Mouse (Mus musculus) lung, postnatal 0 days (tissue): ENCODE results near the gene Tmem266. TPM values are rescaled to one million over a fixed set of nuclear protein-coding genes. Genes with fewer than 3 reads are reported as not detected.

ENCODE experiments used
- ATAC-seq: fragments of 200-750 bp; cut with Nextera tagmentation; 2 replicates; pipeline ENCODE4 v1.8.0; 2017; ENCODE audit warnings: moderate library complexity
- DNase-seq: peaks from one replicate; pipeline ENCODE4 v3.0.0-alpha.2; 2016; ENCODE audit warnings: low spot score
- H3K27ac ChIP-seq: fragments of 300-500 bp; sonication (generic); 2 replicates; pipeline ENCODE4 v1.5.1; 2014; ENCODE audit warnings: antibody characterized with exemption, mild to moderate bottlenecking, low read length, mixed read lengths
- H3K27me3 ChIP-seq: fragments of 300-500 bp; sonication (generic); replicated peaks from 2 replicates; pipeline ENCODE4 v1.6.1; 2014; ENCODE audit warnings: low read length, mixed read lengths; ENCODE audit not compliant: insufficient read depth
- H3K36me3 ChIP-seq: fragments of 300-500 bp; sonication (generic); 2 replicates; pipeline ENCODE4 v1.6.1; 2014; ENCODE audit warnings: low read length, mixed read lengths; ENCODE audit not compliant: insufficient read depth
- H3K4me1 ChIP-seq: fragments of 300-500 bp; sonication (generic); 2 replicates; pipeline ENCODE4 v1.6.1; 2014; ENCODE audit warnings: antibody characterized with exemption, low read depth, low read length, mixed read lengths; ENCODE audit not compliant: insufficient read depth
- H3K4me2 ChIP-seq: fragments of 300-500 bp; sonication (generic); replicated peaks from 2 replicates; pipeline ENCODE4 v1.6.1; 2014; ENCODE audit warnings: low read depth, mild to moderate bottlenecking, low read length, moderate library complexity, mixed read lengths
- H3K4me3 ChIP-seq: fragments of 300-500 bp; sonication (generic); 2 replicates; pipeline ENCODE4 v1.5.1; 2014; ENCODE audit warnings: low read depth, low read length
- H3K9ac ChIP-seq: fragments of 300-500 bp; sonication (generic); replicated peaks from 2 replicates; pipeline ENCODE4 v1.6.1; 2014; ENCODE audit warnings: low read depth, mild to moderate bottlenecking
- H3K9me3 ChIP-seq: fragments of 300-500 bp; sonication (generic); 2 replicates; pipeline ENCODE4 v1.6.1; 2016; ENCODE audit warnings: low read length, mixed read lengths
- CTCF ChIP-seq: IDR thresholded peaks from 2 replicates; pipeline ENCODE4 v1.5.1; 2016; ENCODE audit warnings: antibody characterized with exemption, mild to moderate bottlenecking
- EP300 ChIP-seq: IDR thresholded peaks from 2 replicates; pipeline ENCODE4 v1.6.1; 2016; ENCODE audit warnings: antibody characterized with exemption, mild to moderate bottlenecking, control low read depth
- WGBS: fragments of 180-500 bp; shearing (Covaris S2); extraction: QIAGEN DNeasy Blood & Tissue Kit; methylation state at CpG from one replicate; pipeline ENCODE4 v1.1.7; 2014; 5-methylcytosine and 5-hydroxymethylcytosine counted together
- polyA plus RNA-seq: library from polyadenylated mRNA; unstranded; fragments of >200 nt; fragmentation: Nextera tagmentation; extraction: Ambion mirVana; gene quantifications from 2 replicates; pipeline ENCODE4 v1.2.1, GENCODE M21; 2015

Gene Tmem266
- polyA plus RNA-seq, 1 experiment from 2014 or later = 0.07 TPM

DNA sequence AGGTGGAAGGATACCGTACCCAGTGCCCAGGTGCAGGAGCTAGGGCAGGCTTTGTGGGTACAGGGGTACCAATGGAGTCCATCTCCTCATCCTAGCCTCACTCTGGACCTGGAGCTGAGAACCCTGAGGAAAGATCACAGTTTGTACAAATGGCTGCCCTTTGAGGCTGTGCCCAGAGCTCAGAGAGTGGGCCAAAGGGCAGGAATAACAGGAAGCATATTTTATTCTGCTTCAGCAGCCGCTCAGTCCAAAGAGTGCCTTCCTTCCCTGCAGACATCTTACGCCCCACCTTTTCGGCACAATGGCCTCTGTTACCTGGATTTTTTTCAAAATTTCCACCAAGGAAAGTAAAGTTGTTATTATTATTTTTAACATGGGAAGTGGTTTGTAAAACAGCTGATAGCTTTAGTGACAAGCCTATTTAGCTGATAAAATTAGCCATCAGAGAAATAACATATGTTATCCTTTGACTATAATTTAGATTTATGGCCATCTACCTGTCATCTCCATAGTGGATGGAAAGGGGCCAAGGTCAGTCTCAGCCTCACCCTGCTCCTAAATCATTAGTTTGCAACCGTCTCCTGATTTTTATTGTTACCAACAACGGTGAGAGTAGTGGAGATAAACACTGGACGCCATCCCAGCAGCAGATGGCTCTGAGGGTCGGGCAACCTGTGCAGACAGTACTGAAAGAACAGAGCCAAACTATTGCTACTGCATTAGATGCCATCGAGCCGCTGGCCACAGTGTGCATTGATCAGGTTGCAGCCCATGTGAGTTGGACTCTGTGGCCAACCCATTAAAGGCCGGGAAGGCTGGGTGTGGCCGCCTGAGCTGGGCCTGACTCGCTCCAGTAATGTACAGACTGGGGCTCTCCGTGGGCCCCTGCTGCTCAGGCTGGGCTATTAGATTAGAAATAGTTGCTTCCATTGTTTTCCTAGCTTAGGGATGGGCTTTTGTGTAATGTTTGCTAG, 97.0 kb downstream of the Tmem266 start:
- no peaks in the 10 kb centered on the region for H3K4me1 ChIP-seq
- no peaks in the 10 kb centered on the region for H3K36me3 ChIP-seq
- no peak for DNase-seq
- H3K27me3 ChIP-seq = no peaks in the 10 kb centered on the region
- WGBS = 68% methylated on average over 14 of the region's 14 CpGs
- no peak for ATAC-seq
- TF ChIP-seq EP300 (no peak), CTCF (no peak)
- H3K9me3 ChIP-seq = no peaks in the 10 kb centered on the region
- no peak overlapping the region for H3K27ac ChIP-seq
- no peak overlapping the region for H3K9ac ChIP-seq
- H3K4me2 ChIP-seq = no peak overlapping the region
- H3K4me3 ChIP-seq = no peak overlapping the region

DNA sequence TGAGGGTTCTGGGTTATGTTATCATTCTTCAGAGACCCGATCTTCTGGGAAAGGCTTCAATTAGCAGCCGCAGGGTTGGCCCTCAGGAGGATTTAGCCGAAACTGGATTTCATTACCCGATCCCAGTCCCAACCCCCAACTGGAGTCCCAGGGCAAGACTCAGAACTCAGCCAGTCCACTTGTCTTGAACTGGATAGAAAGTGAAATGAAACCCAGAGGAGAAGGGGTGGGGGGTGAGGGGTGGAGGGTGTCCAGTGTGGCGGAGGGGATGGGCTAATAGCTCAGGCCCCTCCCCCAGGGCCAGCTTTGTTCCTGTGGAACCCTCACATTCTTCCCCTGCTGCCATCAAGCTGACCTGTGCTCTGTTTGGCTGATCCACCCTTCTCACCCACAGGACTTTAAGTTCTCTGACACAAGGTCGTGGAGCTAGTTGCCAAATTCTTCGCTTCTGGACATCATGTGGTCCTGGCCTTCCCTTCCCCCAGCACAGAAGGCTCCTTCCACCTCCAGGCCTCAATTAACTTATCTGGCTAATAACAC, 98.6 kb downstream of the Tmem266 start:
- H3K27me3 ChIP-seq = no peaks in the 10 kb centered on the region
- no peaks in the 10 kb centered on the region for H3K9me3 ChIP-seq
- H3K4me1 ChIP-seq = no peaks in the 10 kb centered on the region
- H3K9ac ChIP-seq = no peak overlapping the region
- no peak overlapping the region for H3K4me3 ChIP-seq
- no peak for TF ChIP-seq CTCF
- no peak for TF ChIP-seq EP300
- H3K36me3 ChIP-seq = no peaks in the 10 kb centered on the region
- no peak overlapping the region for H3K4me2 ChIP-seq
- H3K27ac ChIP-seq = no peak overlapping the region
- WGBS = 68% methylated on average over 7 of the region's 7 CpGs
- DNase-seq = no peak
- ATAC-seq = no peak

- TF ChIP-seq CTCF (peak; percentile 87), EP300 (no peak)
- Histone ChIP-seq H3K27ac (no peak overlapping the region), H3K4me2 (peak overlapping the region; percentile 46), H3K27me3 (no peaks in the 10 kb centered on the region), H3K4me1 (no peaks in the 10 kb centered on the region), H3K36me3 (no peaks in the 10 kb centered on the region), H3K4me3 (no peak overlapping the region), H3K9ac (no peak overlapping the region), H3K9me3 (no peaks in the 10 kb centered on the region)
- 28% methylated on average over 12 of the region's 12 CpGs for WGBS
- peak; percentile 80 for DNase-seq
- ATAC-seq = peak; percentile 76
Observed at GRCm38 (mm10) chr9:55429242-55429975, 102.7 kb downstream of the Tmem266 start.

DNA sequence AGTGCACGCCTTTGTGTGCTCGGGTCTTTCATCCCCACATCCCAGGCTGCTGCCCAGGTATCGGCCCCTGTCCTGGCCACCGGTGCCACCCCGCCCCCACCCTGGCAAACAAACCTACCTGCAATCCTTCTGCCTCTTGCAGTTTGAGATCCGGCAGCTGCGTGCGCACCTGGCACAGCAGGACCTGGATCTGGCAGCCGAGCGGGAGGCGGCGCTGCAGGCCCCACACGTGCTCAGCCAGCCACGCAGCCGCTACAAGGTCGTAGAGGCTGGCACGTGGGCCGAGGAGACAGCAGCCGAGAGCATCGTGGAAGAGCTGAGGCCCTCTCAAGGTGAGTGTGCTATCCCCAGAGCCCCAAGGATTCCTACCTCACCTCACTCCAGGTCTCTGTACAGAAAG, 103.4 kb downstream of the Tmem266 start:
- no peaks in the 10 kb centered on the region for H3K27me3 ChIP-seq
- DNase-seq = peak; percentile 69
- TF ChIP-seq CTCF = peak; percentile 56
- no peak for TF ChIP-seq EP300
- no peaks in the 10 kb centered on the region for H3K36me3 ChIP-seq
- no peaks in the 10 kb centered on the region for H3K9me3 ChIP-seq
- H3K9ac ChIP-seq = no peak overlapping the region
- peak overlapping the region; percentile 46 for H3K4me2 ChIP-seq
- no peaks in the 10 kb centered on the region for H3K4me1 ChIP-seq
- H3K4me3 ChIP-seq = no peak overlapping the region
- no peak overlapping the region for H3K27ac ChIP-seq
- ATAC-seq = peak; percentile 65
- 29% methylated on average over 20 of the region's 20 CpGs for WGBS

DNA sequence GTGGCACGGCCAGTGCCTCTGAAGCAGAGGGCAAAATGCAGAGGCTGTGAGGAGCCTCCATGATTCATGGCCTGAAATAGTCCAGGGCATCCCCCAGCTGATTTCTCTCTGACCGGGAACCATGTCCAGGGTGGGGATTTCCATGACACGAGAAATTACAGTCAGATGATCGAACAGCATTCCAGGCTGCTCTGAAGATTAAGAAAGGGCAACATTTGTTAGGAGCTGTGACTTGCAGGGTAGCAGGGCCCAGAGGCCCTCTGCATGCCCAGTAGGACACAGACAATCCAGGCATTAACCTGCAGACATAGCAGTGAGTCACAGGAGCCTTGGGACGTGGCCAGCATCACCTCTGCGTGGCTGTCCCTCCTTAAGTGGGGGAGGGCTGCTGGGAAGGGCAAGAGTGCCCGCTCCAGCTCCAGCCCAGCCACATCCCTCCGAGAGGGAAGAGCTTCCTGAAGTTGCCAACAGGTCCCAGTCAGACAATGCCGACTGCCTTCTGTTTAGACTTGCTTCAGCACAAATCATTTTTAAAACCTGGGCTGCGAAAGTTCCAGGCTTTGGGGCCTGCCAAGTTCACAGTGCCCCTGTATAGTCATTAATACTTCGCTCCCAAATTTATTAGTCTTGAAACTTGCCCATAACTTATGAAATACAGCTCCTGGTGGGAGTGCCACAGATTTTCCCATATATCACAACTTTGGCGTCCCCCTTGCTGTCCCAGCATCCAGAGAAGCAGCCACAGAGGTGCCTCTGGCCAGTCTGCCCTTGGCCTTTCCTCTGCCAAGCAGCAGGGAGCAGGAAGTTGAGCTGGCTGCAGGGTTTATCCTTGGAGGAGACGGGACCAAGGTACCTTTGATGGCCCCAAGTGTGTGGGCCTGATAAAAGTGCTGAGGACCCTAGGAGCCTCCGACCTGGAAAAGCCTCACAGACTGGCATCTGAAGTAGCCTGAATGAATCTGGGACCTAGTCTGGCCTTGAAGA, 105.9 kb downstream of the Tmem266 start:
- TF ChIP-seq EP300 (no peak), CTCF (no peak)
- H3K4me3 ChIP-seq = no peak overlapping the region
- no peaks in the 10 kb centered on the region for H3K36me3 ChIP-seq
- no peaks in the 10 kb centered on the region for H3K9me3 ChIP-seq
- DNase-seq (no peak), ATAC-seq (no peak)
- no peaks in the 10 kb centered on the region for H3K27me3 ChIP-seq
- no peaks in the 10 kb centered on the region for H3K4me1 ChIP-seq
- no peak overlapping the region for H3K27ac ChIP-seq
- no peak overlapping the region for H3K9ac ChIP-seq
- no peak overlapping the region for H3K4me2 ChIP-seq
- 62% methylated on average over 14 of the region's 14 CpGs for WGBS
